In genomic region chr16:45711263-45711662, GRCm38 (mm10) we compare ENCODE assay signal across 12 mouse cellular contexts. TPM values are rescaled to one million over a fixed set of nuclear protein-coding genes. Genes with fewer than 3 reads are reported as not detected.
DNase-seq lines count a peak whose midpoint lies in the region; ATAC-seq and TF ChIP-seq lines count a peak whose summit lies in the region.
"Had no signal": no experiment of that assay in that cellular context is flagged by ENCODE, and none has a peak within 500 bp of the region (broad histone marks: within the 10 kb centered on the region; RNA-seq: fewer than 3 reads in every experiment).

No protein-coding gene starts in this region.

- no peak overlapping the region for H3K9ac ChIP-seq in liver, postnatal 0 days (replicated peaks)
- no peak overlapping the region for H3K9ac ChIP-seq in liver, embryonic 12.5 days
- H3K9ac ChIP-seq in forebrain, embryonic 16.5 days (replicated peaks; ENCODE audit: low read depth, low read length), result no peak overlapping the region
- H3K9ac ChIP-seq in neural tube, embryonic 15.5 days (replicated peaks), result no peak overlapping the region
- H3K9ac ChIP-seq: lung, embryonic 15.5 days had no signal

- 70% methylated on average over 7 of the region's 7 CpGs for WGBS in liver, postnatal 0 days (ENCODE audit: insufficient replicate concordance)
- 61% methylated on average over 7 of the region's 7 CpGs for WGBS in liver, embryonic 12.5 days (ENCODE audit: insufficient replicate concordance)
- 74% methylated on average over 7 of the region's 7 CpGs for WGBS in forebrain, embryonic 16.5 days
- WGBS in neural tube, embryonic 15.5 days, result 75% methylated on average over 7 of the region's 7 CpGs

- H3K4me1 ChIP-seq in liver, postnatal 0 days (ENCODE audit: insufficient read depth), result no peaks in the 10 kb centered on the region
- no peaks in the 10 kb centered on the region for H3K4me1 ChIP-seq in liver, embryonic 12.5 days
- no peaks in the 10 kb centered on the region for H3K4me1 ChIP-seq in forebrain, embryonic 16.5 days (replicated peaks; ENCODE audit: control insufficient read depth, insufficient read depth, low read length)
- peaks cover 8% of the 10 kb centered on the region for H3K4me1 ChIP-seq in neural tube, embryonic 15.5 days
- H3K4me1 ChIP-seq: lung, embryonic 15.5 days had no signal

- DNase-seq in CD4-positive, CD25-positive, alpha-beta regulatory T cell, adult 2 months (ENCODE audit: low read depth, low spot score), result peak; percentile 8
- DNase-seq in liver, postnatal 0 days, result no peak
- no peak for DNase-seq in natural killer cell, adult 2 months (ENCODE audit: low spot score in 2 of 2)
- DNase-seq: right cerebral cortex, postnatal 14 days had no signal

- no peaks in the 10 kb centered on the region for H3K36me3 ChIP-seq in liver, postnatal 0 days (replicated peaks; ENCODE audit: insufficient read depth, low read length)
- no peaks in the 10 kb centered on the region for H3K36me3 ChIP-seq in liver, embryonic 12.5 days
- H3K36me3 ChIP-seq in forebrain, embryonic 16.5 days (ENCODE audit: control insufficient read depth, insufficient read depth), result peaks cover 31% of the 10 kb centered on the region
- H3K36me3 ChIP-seq in neural tube, embryonic 15.5 days, result peaks cover 31% of the 10 kb centered on the region
- H3K36me3 ChIP-seq: lung, embryonic 15.5 days had no signal

- H3K27me3 ChIP-seq in liver, postnatal 0 days (ENCODE audit: insufficient read depth, low read length), result no peaks in the 10 kb centered on the region
- H3K27me3 ChIP-seq in liver, embryonic 12.5 days (replicated peaks), result no peaks in the 10 kb centered on the region
- H3K27me3 ChIP-seq in forebrain, embryonic 16.5 days (replicated peaks; ENCODE audit: control insufficient read depth, insufficient read depth, low read length), result no peaks in the 10 kb centered on the region
- no peaks in the 10 kb centered on the region for H3K27me3 ChIP-seq in neural tube, embryonic 15.5 days (replicated peaks)
- H3K27me3 ChIP-seq: lung, embryonic 15.5 days had no signal

- TF ChIP-seq EP300 in liver, postnatal 0 days (IDR thresholded peaks at IDR 0.05; ENCODE audit: low read depth), result no peak

- TF ChIP-seq CTCF in liver, postnatal 0 days (IDR thresholded peaks at IDR 0.05; ENCODE audit: low read depth), result peak; percentile 42

- no peaks in the 10 kb centered on the region for H3K9me3 ChIP-seq in liver, postnatal 0 days (ENCODE audit: low read length)
- no peaks in the 10 kb centered on the region for H3K9me3 ChIP-seq in liver, embryonic 12.5 days (replicated peaks)
- no peaks in the 10 kb centered on the region for H3K9me3 ChIP-seq in forebrain, embryonic 16.5 days (ENCODE audit: control insufficient read depth, low read length)
- no peaks in the 10 kb centered on the region for H3K9me3 ChIP-seq in neural tube, embryonic 15.5 days (replicated peaks)

- ATAC-seq in CD4-positive, CD25-positive, alpha-beta regulatory T cell, adult 4 months, result no peak
- ATAC-seq in liver, postnatal 0 days, result no peak
- ATAC-seq in liver, embryonic 12.5 days, result no peak; the same call in 1 of the 2 replicates
- ATAC-seq in forebrain, embryonic 16.5 days, result peak; percentile 39; the same call in 1 of the 2 replicates
- peak; percentile 53 for ATAC-seq in neural tube, embryonic 15.5 days (ENCODE audit: low FRiP score)
- ATAC-seq in erythroid progenitor cell, adult 5-6 weeks (replicated peaks; ENCODE audit: low FRiP score, poor library complexity, severe bottlenecking), result no peak

- no peak overlapping the region for H3K4me3 ChIP-seq in liver, postnatal 0 days (ENCODE audit: low read depth, low read length)
- H3K4me3 ChIP-seq in liver, embryonic 12.5 days, result no peak overlapping the region
- H3K4me3 ChIP-seq in forebrain, embryonic 16.5 days (replicated peaks; ENCODE audit: low read length), result no peak overlapping the region
- no peak overlapping the region for H3K4me3 ChIP-seq in neural tube, embryonic 15.5 days (replicated peaks)
- H3K4me3 ChIP-seq: lung, embryonic 15.5 days had no signal

- no peak overlapping the region for H3K27ac ChIP-seq in liver, postnatal 0 days (ENCODE audit: low read depth)
- no peak overlapping the region for H3K27ac ChIP-seq in liver, embryonic 12.5 days
- no peak overlapping the region for H3K27ac ChIP-seq in forebrain, embryonic 16.5 days (ENCODE audit: low read length)
- H3K27ac ChIP-seq in neural tube, embryonic 15.5 days (replicated peaks), result no peak overlapping the region
- H3K27ac ChIP-seq: lung, embryonic 15.5 days had no signal

- no peak overlapping the region for H3K4me2 ChIP-seq in liver, postnatal 0 days (ENCODE audit: low read depth, low read length)
- H3K4me2 ChIP-seq in liver, embryonic 12.5 days, result no peak overlapping the region
- H3K4me2 ChIP-seq in forebrain, embryonic 16.5 days (ENCODE audit: low read length), result no peak overlapping the region
- H3K4me2 ChIP-seq in neural tube, embryonic 15.5 days, result no peak overlapping the region
- H3K4me2 ChIP-seq: lung, embryonic 15.5 days had no signal

RNA-seq across cellular contexts. Expression of gene Tagln3, which starts 13.1 kb away (rescaled TPM):
- not detected for polyA plus RNA-seq in CD4-positive, CD25-positive, alpha-beta regulatory T cell, adult 4 months (2017; shearing (Covaris generic))
- polyA plus RNA-seq in liver, postnatal 0 days (2015; fragmentation: Nextera tagmentation; extraction: Ambion mirVana), result 0.08 TPM in 1 of 2 replicates, not detected in the other
- 0.76 and 0.77 TPM in 2 replicates for polyA plus RNA-seq in liver, embryonic 12.5 days (2016; fragmentation: Nextera tagmentation; extraction: Ambion mirVana)
- polyA plus RNA-seq in forebrain, embryonic 16.5 days (2015; fragmentation: Nextera tagmentation; extraction: Ambion mirVana), result 455 and 473 TPM in 2 replicates
- polyA plus RNA-seq in neural tube, embryonic 15.5 days (2015; fragmentation: Nextera tagmentation; extraction: Ambion mirVana), result 451 and 532 TPM in 2 replicates
- total RNA-seq in erythroid progenitor cell, adult 5-6 weeks (2015; ENCODE audit: low replicate concordance), result 1.4 and 2.5 TPM in 2 replicates
- total RNA-seq in erythroid progenitor cell, adult 5-6 weeks (2017; ENCODE audit: low replicate concordance), result 0.30 TPM in 1 of 2 replicates, not detected in the other

RNA-seq across cellular contexts. Expression of gene Tmprss7, which starts 17.8 kb away (rescaled TPM):
- polyA plus RNA-seq in CD4-positive, CD25-positive, alpha-beta regulatory T cell, adult 4 months (2017; shearing (Covaris generic)), result not detected
- 0.14 TPM in 2 replicates for polyA plus RNA-seq in liver, postnatal 0 days (2015; fragmentation: Nextera tagmentation; extraction: Ambion mirVana)
- 0.29 and 0.44 TPM in 2 replicates for polyA plus RNA-seq in liver, embryonic 12.5 days (2016; fragmentation: Nextera tagmentation; extraction: Ambion mirVana)
- polyA plus RNA-seq in forebrain, embryonic 16.5 days (2015; fragmentation: Nextera tagmentation; extraction: Ambion mirVana), result 0.58 and 0.75 TPM in 2 replicates
- polyA plus RNA-seq in neural tube, embryonic 15.5 days (2015; fragmentation: Nextera tagmentation; extraction: Ambion mirVana), result 0.46 and 0.49 TPM in 2 replicates
- not detected in 2 replicates for total RNA-seq in erythroid progenitor cell, adult 5-6 weeks (2015; ENCODE audit: low replicate concordance)
- total RNA-seq in erythroid progenitor cell, adult 5-6 weeks (2017; ENCODE audit: low replicate concordance), result not detected in 2 replicates
- total RNA-seq: heart, postnatal 25 days had no signal
- polyA plus RNA-seq: C2C12 had no signal

RNA-seq across cellular contexts. Expression of gene Abhd10, which starts 31.5 kb away (rescaled TPM):
- 10 to 100 TPM; 19.1 to 29.5 TPM for polyA plus RNA-seq in CD4-positive, CD25-positive, alpha-beta regulatory T cell, adult 4 months (2017; shearing (Covaris generic))
- polyA plus RNA-seq in liver, postnatal 0 days (2015; fragmentation: Nextera tagmentation; extraction: Ambion mirVana), result 13.9 TPM in 2 replicates
- polyA plus RNA-seq in liver, embryonic 12.5 days (2016; fragmentation: Nextera tagmentation; extraction: Ambion mirVana), result 22.7 and 24.3 TPM in 2 replicates
- polyA plus RNA-seq in forebrain, embryonic 16.5 days (2015; fragmentation: Nextera tagmentation; extraction: Ambion mirVana), result 42.1 and 42.7 TPM in 2 replicates
- 38.7 and 41.1 TPM in 2 replicates for polyA plus RNA-seq in neural tube, embryonic 15.5 days (2015; fragmentation: Nextera tagmentation; extraction: Ambion mirVana)
- total RNA-seq in erythroid progenitor cell, adult 5-6 weeks (2015; ENCODE audit: low replicate concordance), result 9.0 and 21.4 TPM in 2 replicates
- 18.5 and 20.4 TPM in 2 replicates for total RNA-seq in erythroid progenitor cell, adult 5-6 weeks (2017; ENCODE audit: low replicate concordance)

RNA-seq across cellular contexts. Expression of gene BC016579, which starts 57.4 kb away (rescaled TPM):
- polyA plus RNA-seq in CD4-positive, CD25-positive, alpha-beta regulatory T cell, adult 4 months (2017; shearing (Covaris generic)), result under 1 TPM in 1 of 2 experiments, not detected in 1; 0.28 TPM
- 0.30 and 0.34 TPM in 2 replicates for polyA plus RNA-seq in liver, postnatal 0 days (2015; fragmentation: Nextera tagmentation; extraction: Ambion mirVana)
- 0.44 and 0.54 TPM in 2 replicates for polyA plus RNA-seq in liver, embryonic 12.5 days (2016; fragmentation: Nextera tagmentation; extraction: Ambion mirVana)
- polyA plus RNA-seq in forebrain, embryonic 16.5 days (2015; fragmentation: Nextera tagmentation; extraction: Ambion mirVana), result not detected in 2 replicates
- polyA plus RNA-seq in neural tube, embryonic 15.5 days (2015; fragmentation: Nextera tagmentation; extraction: Ambion mirVana), result 0.29 TPM in 1 of 2 replicates, not detected in the other
- not detected in 2 replicates for total RNA-seq in erythroid progenitor cell, adult 5-6 weeks (2015; ENCODE audit: low replicate concordance)
- total RNA-seq in erythroid progenitor cell, adult 5-6 weeks (2017; ENCODE audit: low replicate concordance), result not detected in 2 replicates
- total RNA-seq: heart, postnatal 25 days had no signal
- polyA plus RNA-seq: C2C12 had no signal

Comparison
In these comparisons a context has a peak if more than half of its experiments do, and no peak if none do; other contexts are left out.
1. ATAC-seq: peak in forebrain, embryonic 16.5 days (single experiment) and neural tube, embryonic 15.5 days (single experiment); none in CD4-positive, CD25-positive, alpha-beta regulatory T cell, adult 4 months (single experiment), liver, postnatal 0 days (single experiment), liver, embryonic 12.5 days (single experiment) and erythroid progenitor cell, adult 5-6 weeks (single experiment).
2. RNA of gene Tagln3, which starts 13.1 kb away (polyA plus RNA-seq): 451 to 532 TPM in neural tube, embryonic 15.5 days and 455 to 473 TPM in forebrain, embryonic 16.5 days; 0.76 to 0.77 TPM in liver, embryonic 12.5 days, not detected in CD4-positive, CD25-positive, alpha-beta regulatory T cell, adult 4 months and 0.08 TPM in liver, postnatal 0 days; every median in the first group is over 100 times any median in the second.